Mouse (Mus musculus) liver, embryonic 14.5 days (tissue): Measurements from ENCODE around the gene Mettl4. TPM values are rescaled to one million over a fixed set of nuclear protein-coding genes. Genes with fewer than 3 reads are reported as not detected.
A peak's percentile ranks its signal among the peaks of the same experiment; 100 is the strongest.

ENCODE experiments used
- ATAC-seq: fragments of 200-750 bp; cut with Nextera tagmentation; 2 replicates; pipeline ENCODE4 v1.8.0; 2017; ENCODE audit warnings: moderate number of reproducible peaks, mild to moderate bottlenecking, moderate library complexity; ENCODE audit not compliant: insufficient read depth
- DNase-seq, 3 experiments: peaks; one replicate each; pipeline ENCODE4 v3.0.0-alpha.2; 2012 to 2013; ENCODE audit warnings: low read depth in 3 of 3, low spot score in 3 of 3
- H3K27ac ChIP-seq: fragments of 300-500 bp; sonication (generic); 2 replicates; pipeline ENCODE4 v1.5.1; 2014; ENCODE audit warnings: moderate library complexity, mild to moderate bottlenecking, control low read depth, inconsistent platforms
- H3K27me3 ChIP-seq: fragments of 300-500 bp; sonication (generic); 2 replicates; pipeline ENCODE4 v1.6.1; 2014; ENCODE audit warnings: mild to moderate bottlenecking, low read length, moderate library complexity; ENCODE audit not compliant: control insufficient read depth, insufficient read depth
- H3K36me3 ChIP-seq: fragments of 300-500 bp; sonication (generic); replicated peaks from 2 replicates; pipeline ENCODE4 v1.6.1; 2014; ENCODE audit warnings: low read depth; ENCODE audit not compliant: control insufficient read depth, insufficient read depth
- H3K4me1 ChIP-seq, 2 experiments: fragments of 200-500 bp in 1 of 2; fragments of 300-500 bp in 1 of 2; sonication (generic) in 1 of 2; replicated peaks; 2 replicates each; pipeline ENCODE4 v1.6.1; 2012 to 2014; ENCODE audit warnings: antibody characterized with exemption in 1 of 2, inconsistent platforms in 1 of 2, low read length in 1 of 2; ENCODE audit not compliant: control insufficient read depth in 2 of 2, insufficient read depth in 2 of 2
- H3K4me2 ChIP-seq: fragments of 300-500 bp; sonication (generic); 2 replicates; pipeline ENCODE4 v1.6.1; 2014; ENCODE audit warnings: low read depth, mild to moderate bottlenecking, control low read depth, moderate library complexity
- H3K4me3 ChIP-seq, 2 experiments: fragments of 200-500 bp in 1 of 2; fragments of 300-500 bp in 1 of 2; sonication (generic) in 1 of 2; 2 replicates each; pipeline ENCODE4 v1.5.1; 2012 to 2014; ENCODE audit warnings: low read depth in 2 of 2, low read length in 2 of 2, mild to moderate bottlenecking in 2 of 2, control low read depth in 1 of 2, inconsistent platforms in 1 of 2, moderate library complexity in 1 of 2; ENCODE audit not compliant: insufficient read depth in 1 of 2
- H3K9ac ChIP-seq: fragments of 300-500 bp; sonication (generic); replicated peaks from 2 replicates; pipeline ENCODE4 v1.6.1; 2014; ENCODE audit warnings: mild to moderate bottlenecking, control low read depth, moderate library complexity
- H3K9me3 ChIP-seq: fragments of 300-500 bp; sonication (generic); 2 replicates; pipeline ENCODE4 v1.6.1; 2016; ENCODE audit warnings: low read length, mixed read lengths; ENCODE audit not compliant: control insufficient read depth
- CTCF ChIP-seq: IDR thresholded peaks from 2 replicates; pipeline ENCODE4 v1.5.1; 2016; ENCODE audit warnings: antibody characterized with exemption, low read depth, control low read depth
- EP300 ChIP-seq: IDR thresholded peaks from 2 replicates; pipeline ENCODE4 v1.6.1; 2016; ENCODE audit warnings: antibody characterized with exemption, low read depth
- WGBS: fragments of 180-500 bp; shearing (Covaris S2); extraction: QIAGEN DNeasy Blood & Tissue Kit; methylation state at CpG from one replicate; pipeline ENCODE4 v1.1.7; 2014; ENCODE audit not compliant: insufficient replicate concordance; 5-methylcytosine and 5-hydroxymethylcytosine counted together
- polyA plus RNA-seq, 2 experiments: library from polyadenylated mRNA; depleted of rRNA in 1 of 2; stranded (reverse) in 1 of 2; unstranded in 1 of 2; fragments of >200 nt; fragmentation: Nextera tagmentation in 1 of 2; extraction: Ambion mirVana in 1 of 2; gene quantifications; 2 replicates each; pipeline versions ENCODE4 v1.2.1 to v1.2.3; 2012 to 2014

Mettl4 gene
- polyA plus RNA-seq, 2 experiments = 5.1 to 13.5 TPM

GRCm38 (mm10) chr17:94762405-94762804 lies 12.6 kb upstream of the Mettl4 start:
- TF ChIP-seq CTCF (no peak), EP300 (no peak)

GRCm38 (mm10) chr17:94750136-94750729 lies 414 bp upstream of the Mettl4 start:
- H3K4me1 ChIP-seq = peaks cover 7 to 11% of the 10 kb centered on the region in 2 experiments; a peak in 3 of 4 replicates
- no peaks in the 10 kb centered on the region for H3K9me3 ChIP-seq
- H3K27ac ChIP-seq = peak overlapping the region; percentile 72
- TF ChIP-seq CTCF (no peak), EP300 (no peak)
- H3K27me3 ChIP-seq = no peaks in the 10 kb centered on the region
- H3K9ac ChIP-seq = peak overlapping the region; percentile 87
- DNase-seq = peak in 2 of 3 experiments; percentile 22 to 24
- peak; percentile 57 for ATAC-seq
- H3K4me2 ChIP-seq = peak overlapping the region; percentile 85
- H3K4me3 ChIP-seq = peak overlapping the region; percentile 93 to 96
- H3K36me3 ChIP-seq = no peaks in the 10 kb centered on the region
- WGBS = under 1% methylated on average over 22 of the region's 22 CpGs

More at GRCm38 (mm10) chr17:94762405-94762804, 12.6 kb upstream of the Mettl4 start:
- DNase-seq (no peak), ATAC-seq (no peak)
- H3K4me2 ChIP-seq = no peak overlapping the region
- no peaks in the 10 kb centered on the region for H3K27me3 ChIP-seq
- H3K9ac ChIP-seq = no peak overlapping the region
- H3K4me3 ChIP-seq = no peak overlapping the region
- 80% methylated on average over 3 of the region's 3 CpGs for WGBS
- peaks cover 15% of the 10 kb centered on the region for H3K36me3 ChIP-seq
- H3K9me3 ChIP-seq = no peaks in the 10 kb centered on the region
- no peak overlapping the region for H3K27ac ChIP-seq
- H3K4me1 ChIP-seq = no peaks in the 10 kb centered on the region; a peak in 1 of 4 replicates

- ATAC-seq (no peak), DNase-seq (no peak)
- Histone ChIP-seq H3K36me3 (no peaks in the 10 kb centered on the region; the same call in 1 of the 2 replicates), H3K9ac (no peak overlapping the region), H3K27me3 (no peaks in the 10 kb centered on the region), H3K4me2 (no peak overlapping the region), H3K4me1 (no peaks in the 10 kb centered on the region), H3K27ac (no peak overlapping the region), H3K4me3 (no peak overlapping the region), H3K9me3 (no peaks in the 10 kb centered on the region)
- WGBS = 66% methylated on average over 4 of the region's 4 CpGs
- TF ChIP-seq EP300 (no peak), CTCF (no peak)
Measured at GRCm38 (mm10) chr17:94738173-94738572, 11.6 kb downstream of the Mettl4 start.

DNA sequence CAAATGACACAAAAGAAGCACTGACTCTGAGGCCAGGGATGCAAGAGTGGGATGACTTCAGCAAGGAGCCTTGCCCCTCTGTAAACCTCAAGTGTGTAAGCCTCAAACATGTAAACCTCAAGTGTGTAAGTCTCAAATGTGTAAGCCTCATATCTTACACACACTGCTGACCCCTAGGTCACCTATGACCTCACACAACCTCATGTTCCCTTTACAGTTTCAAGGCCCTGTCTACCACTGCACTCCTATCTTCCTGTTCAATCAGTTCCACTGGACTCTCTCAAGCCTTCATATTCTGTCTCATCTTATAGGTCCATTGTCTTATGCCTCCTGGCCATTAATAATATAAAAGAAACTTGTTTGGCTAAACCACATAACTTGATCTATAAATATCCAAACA lies 13.9 kb downstream of the Mettl4 start:
- DNase-seq = no peak
- H3K4me2 ChIP-seq = no peak overlapping the region
- H3K9me3 ChIP-seq = no peaks in the 10 kb centered on the region
- H3K27ac ChIP-seq = no peak overlapping the region
- no peak for ATAC-seq
- no peak overlapping the region for H3K9ac ChIP-seq
- TF ChIP-seq EP300 (no peak), CTCF (no peak)
- H3K36me3 ChIP-seq = peaks cover 3% of the 10 kb centered on the region; the same call in 1 of the 2 replicates
- H3K4me1 ChIP-seq = no peaks in the 10 kb centered on the region
- no peak overlapping the region for H3K4me3 ChIP-seq
- no peaks in the 10 kb centered on the region for H3K27me3 ChIP-seq

- no peak overlapping the region for H3K27ac ChIP-seq
- H3K4me1 ChIP-seq = no peaks in the 10 kb centered on the region
- WGBS = 61% methylated on average over 4 of the region's 4 CpGs
- H3K9ac ChIP-seq = no peak overlapping the region
- H3K4me2 ChIP-seq = no peak overlapping the region
- peaks cover 3% of the 10 kb centered on the region; the same call in 1 of the 2 replicates for H3K36me3 ChIP-seq
- H3K4me3 ChIP-seq = no peak overlapping the region
- DNase-seq (no peak), ATAC-seq (no peak)
- TF ChIP-seq EP300 (no peak), CTCF (no peak; the same call in 1 of the 2 replicates)
- no peaks in the 10 kb centered on the region for H3K9me3 ChIP-seq
- H3K27me3 ChIP-seq = no peaks in the 10 kb centered on the region
Measured at GRCm38 (mm10) chr17:94735437-94735836, 14.4 kb downstream of the Mettl4 start.
